Mouse (Mus musculus) cerebellum, postnatal 4 days (tissue): ENCODE results near the gene Mthfd1l.
A peak's percentile ranks its signal among the peaks of the same experiment; 100 is the strongest.
"Not testable (repeated sequence)": the region's sequence is repeated elsewhere in the genome, so short reads cannot be mapped to it uniquely, and the experiment has no call there.

Source experiments
- DNase-seq, 2 experiments: peaks; one replicate each; pipeline ENCODE4 v3.0.0; 2022; ENCODE audit warnings: low spot score in 2 of 2, mixed read lengths in 1 of 2

Mthfd1l gene

DNA sequence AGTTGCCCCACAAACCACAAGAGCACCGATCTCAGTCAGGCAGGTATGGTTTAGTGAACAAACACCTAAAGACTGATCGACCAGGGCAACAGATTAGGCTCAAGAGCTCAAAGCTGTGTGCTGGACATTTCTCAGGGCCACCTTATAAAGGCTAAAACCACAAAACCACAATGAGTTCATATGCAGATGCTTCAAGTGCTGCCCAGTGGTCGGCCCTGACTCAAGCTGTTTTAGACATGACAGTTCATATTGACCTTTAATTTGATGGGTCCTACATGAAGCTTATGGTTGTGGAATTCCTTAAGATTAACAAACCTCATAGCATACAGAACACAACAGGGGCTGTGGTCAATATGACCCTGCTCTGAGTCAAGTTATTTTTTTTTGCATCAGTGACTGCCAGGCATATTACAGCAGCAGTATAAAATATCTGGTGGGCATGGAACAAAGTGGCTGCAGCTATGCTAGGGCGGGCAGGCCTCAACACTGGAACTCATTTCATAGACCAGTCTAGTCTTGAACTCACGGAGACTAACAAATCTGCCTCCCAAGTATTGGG, 227.7 kb downstream of the Mthfd1l start:
- no peak for DNase-seq

DNA sequence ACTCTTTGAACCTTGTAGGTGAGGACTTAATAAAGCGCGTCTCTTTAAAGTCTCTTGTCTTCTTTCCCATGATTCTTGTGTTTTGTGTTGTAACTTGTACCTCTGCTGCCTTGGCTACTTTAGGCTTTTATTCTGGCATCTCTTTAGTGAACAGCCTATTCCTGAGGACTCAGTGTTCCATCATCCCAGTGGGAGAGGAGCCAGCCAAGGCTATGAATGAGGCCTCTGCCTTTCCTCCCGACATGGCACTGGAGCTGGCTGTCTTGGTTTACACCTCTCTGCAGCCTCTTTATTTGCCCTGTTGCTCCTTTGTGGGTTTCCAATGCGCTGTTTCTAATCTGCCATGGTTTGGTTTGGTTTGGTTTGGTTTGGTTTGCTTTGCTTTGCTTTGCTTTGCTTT, 228.2 kb downstream of the Mthfd1l start:
- DNase-seq: no peak

DNA sequence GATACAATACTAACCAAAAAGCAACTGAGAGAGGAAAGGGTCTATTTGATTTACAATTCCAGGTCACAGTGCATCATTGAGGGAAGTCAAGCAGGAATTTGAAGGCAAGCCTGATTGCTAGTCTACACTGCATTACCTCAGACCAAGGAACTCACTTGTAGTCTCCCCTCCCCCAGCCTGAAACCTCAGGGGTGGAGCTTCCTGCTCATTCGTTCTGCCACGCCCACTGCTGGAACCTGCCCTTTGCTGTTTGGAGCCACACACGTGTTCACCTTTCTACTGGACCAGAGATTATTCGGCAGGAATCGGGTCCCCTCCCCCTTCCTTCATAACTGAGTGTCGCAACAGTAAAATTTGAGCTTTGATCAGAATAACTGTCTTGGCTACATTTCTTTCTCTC, 230.7 kb downstream of the Mthfd1l start:
- not testable (repeated sequence) for DNase-seq

DNA sequence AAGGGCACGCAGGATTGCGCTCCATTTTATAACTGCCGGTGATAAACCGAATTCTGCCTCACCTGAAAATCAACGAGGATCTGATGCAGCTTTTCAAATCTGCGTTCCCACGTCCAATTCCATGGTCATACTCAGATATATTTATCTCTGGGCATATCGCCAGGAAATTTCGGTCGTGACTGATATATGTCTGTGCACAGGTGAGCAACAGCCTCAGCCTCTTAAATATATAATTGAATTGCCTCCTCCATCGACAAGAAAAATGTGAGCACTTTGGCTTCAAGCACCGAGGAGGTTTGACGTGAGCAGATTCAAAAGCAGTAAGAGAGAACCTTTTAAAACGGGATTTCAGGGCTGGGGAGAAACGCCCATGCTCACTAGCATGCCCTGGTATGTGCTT, 236.1 kb downstream of the Mthfd1l start:
- DNase-seq: no peak

DNA sequence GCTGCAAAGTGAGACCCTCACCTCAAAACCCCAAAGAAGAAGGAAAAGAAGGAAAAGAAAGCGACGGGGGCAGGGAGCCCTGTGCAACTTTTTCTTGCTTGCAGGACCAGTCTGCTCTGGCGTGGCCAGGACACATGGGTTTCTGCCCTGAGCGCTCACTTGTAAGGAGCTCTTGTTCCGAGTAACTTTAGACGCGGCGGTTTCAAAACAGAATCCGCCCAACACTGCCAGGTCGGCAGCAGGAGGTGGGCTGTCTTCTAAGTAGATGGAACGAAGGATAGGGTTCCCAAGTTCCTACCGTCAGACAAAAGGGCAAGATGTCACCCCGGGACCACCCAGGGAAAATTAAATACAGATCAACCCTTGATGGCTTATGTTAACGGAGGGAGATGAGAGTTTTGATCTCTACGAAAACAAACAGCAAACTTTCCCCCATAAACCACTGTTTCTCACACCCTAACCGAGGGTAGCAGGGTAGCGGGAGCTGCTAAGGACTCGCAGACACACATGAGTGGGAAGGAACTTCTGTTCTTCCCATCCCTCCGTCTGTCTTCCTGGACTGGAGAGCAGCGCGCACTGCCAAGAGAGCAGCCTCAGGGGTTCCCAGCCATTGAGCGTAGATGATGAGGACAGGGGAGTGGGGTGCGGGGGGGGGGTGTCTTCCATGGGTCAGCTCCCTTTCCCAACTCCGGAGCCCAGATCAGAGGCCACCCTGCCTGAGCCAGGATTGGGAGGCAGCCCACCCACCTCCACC, 237.6 kb downstream of the Mthfd1l start:
- peak in 1 of 2 experiments; percentile 14 for DNase-seq

DNA sequence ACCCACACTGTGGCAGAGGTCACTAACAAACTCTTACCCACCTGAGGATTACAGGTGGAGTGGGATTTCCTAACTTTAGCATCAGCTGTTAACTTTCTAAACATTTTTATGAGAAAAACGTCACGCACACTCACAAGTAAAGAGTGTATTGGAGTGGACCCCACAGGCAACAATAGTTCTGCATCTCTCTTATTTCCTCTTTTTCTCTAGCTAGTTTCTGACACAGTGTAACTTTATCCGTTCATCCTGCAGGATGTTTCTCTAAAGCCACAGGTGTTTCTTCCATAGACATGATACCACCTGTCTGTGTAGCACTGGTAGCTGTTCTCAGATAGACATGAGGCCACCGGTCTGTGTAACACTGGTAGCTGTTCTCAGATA, 238.1 kb downstream of the Mthfd1l start:
- DNase-seq: no peak
